ENCODE assay signal across 8 mouse cellular contexts in genomic region chr11:88599332-88600130, GRCm38 (mm10).
DNase-seq lines count a peak whose midpoint lies in the region; ATAC-seq and TF ChIP-seq lines count a peak whose summit lies in the region.

No protein-coding gene starts in this region.

- 21% methylated on average over 17 of the region's 17 CpGs for WGBS in kidney, postnatal 0 days
- 48% methylated on average over 17 of the region's 17 CpGs for WGBS in hindbrain, embryonic 15.5 days
- WGBS in midbrain, embryonic 11.5 days: 81% methylated on average over 17 of the region's 17 CpGs

- TF ChIP-seq RAD21 in CH12.LX (IDR thresholded peaks at IDR 0.05; ENCODE audit: low read depth, low read length): no peak

- DNase-seq in kidney, postnatal 0 days (ENCODE audit: low spot score): no peak
- DNase-seq in kidney, adult 18-20 months: no peak
- peak; percentile 48 for DNase-seq in CH12.LX (ENCODE audit: extremely low read depth)
- no peak for DNase-seq in midbrain, embryonic 11.5 days (ENCODE audit: low spot score, missing footprints)
- no peak for DNase-seq in ovary, postnatal 36 days (ENCODE audit: low spot score)
- DNase-seq in frontal cortex, postnatal 10 days (ENCODE audit: low spot score in 2 of 2): no peak

- dilution Hi-C loops in CH12.LX (cut with MboI; ENCODE audit: extremely low pct_ligation_motif_present, extremely low pct_unique_long_range_greater_than_20kb, low sequenced_read_pairs): no loop called here

- peaks cover 13% of the 10 kb centered on the region for H3K79me2 ChIP-seq in CH12.LX (replicated peaks; ENCODE audit: control insufficient read depth, extremely low read depth, insufficient read depth, poor library complexity, severe bottlenecking)

- peaks cover 35% of the 10 kb centered on the region for H3K4me1 ChIP-seq in kidney, postnatal 0 days (replicated peaks; ENCODE audit: insufficient read depth, low read length)
- peaks cover 38 to 93% of the 10 kb centered on the region in 2 experiments for H3K4me1 ChIP-seq in CH12.LX (ENCODE audit: control insufficient read depth in 1 of 2, insufficient read depth in 2 of 2)
- H3K4me1 ChIP-seq in hindbrain, embryonic 15.5 days (replicated peaks): peaks cover 39% of the 10 kb centered on the region
- peaks cover 30% of the 10 kb centered on the region for H3K4me1 ChIP-seq in midbrain, embryonic 11.5 days (ENCODE audit: control insufficient read depth, insufficient read depth, low read length)

- H3K9ac ChIP-seq in kidney, postnatal 0 days (ENCODE audit: low read depth, low read length): no peak overlapping the region
- H3K9ac ChIP-seq in CH12.LX (ENCODE audit: insufficient read depth, low read depth): no peak overlapping the region; the same call in 1 of the 2 replicates
- H3K9ac ChIP-seq in hindbrain, embryonic 15.5 days: no peak overlapping the region
- no peak overlapping the region for H3K9ac ChIP-seq in midbrain, embryonic 11.5 days (ENCODE audit: low read length)

- ATAC-seq in kidney, postnatal 0 days (replicated peaks; ENCODE audit: low FRiP score, low read depth): no peak
- peak; percentile 64 for ATAC-seq in common myeloid progenitor, adult 5-6 weeks (replicated peaks; ENCODE audit: low read depth, poor library complexity, severe bottlenecking)
- ATAC-seq in hindbrain, embryonic 15.5 days (ENCODE audit: low FRiP score, low read depth): peak; percentile 53; the same call in 1 of the 2 replicates
- ATAC-seq in midbrain, embryonic 11.5 days (ENCODE audit: low FRiP score): no peak

- no peaks in the 10 kb centered on the region for H3K9me3 ChIP-seq in kidney, postnatal 0 days (replicated peaks; ENCODE audit: low read length)
- H3K9me3 ChIP-seq in CH12.LX (replicated peaks; ENCODE audit: low read length): no peaks in the 10 kb centered on the region
- H3K9me3 ChIP-seq in hindbrain, embryonic 15.5 days: no peaks in the 10 kb centered on the region
- no peaks in the 10 kb centered on the region for H3K9me3 ChIP-seq in midbrain, embryonic 11.5 days (ENCODE audit: control insufficient read depth, low read length)

- peak overlapping the region; percentile 63 for H3K27ac ChIP-seq in kidney, postnatal 0 days
- peak overlapping the region; percentile 90 for H3K27ac ChIP-seq in CH12.LX (ENCODE audit: insufficient read depth, low read depth)
- H3K27ac ChIP-seq in hindbrain, embryonic 15.5 days (replicated peaks): peak overlapping the region; percentile 66
- H3K27ac ChIP-seq in midbrain, embryonic 11.5 days (ENCODE audit: low read depth, low read length): peak overlapping the region; percentile 40

- H3K4me3 ChIP-seq in kidney, postnatal 0 days (replicated peaks; ENCODE audit: low read depth, low read length): no peak overlapping the region
- peak overlapping the region in 1 of 3 experiments; percentile 9 for H3K4me3 ChIP-seq in CH12.LX (replicated peaks in 1 of 3; ENCODE audit: low read depth in 2 of 3, low read length in 2 of 3, poor library complexity in 1 of 3)
- no peak overlapping the region for H3K4me3 ChIP-seq in hindbrain, embryonic 15.5 days
- H3K4me3 ChIP-seq in midbrain, embryonic 11.5 days (ENCODE audit: low read depth, low read length): no peak overlapping the region

- peaks cover 12% of the 10 kb centered on the region; the same call in 1 of the 2 replicates for H3K36me3 ChIP-seq in kidney, postnatal 0 days (ENCODE audit: insufficient read depth, low read length)
- peaks cover 14 to 53% of the 10 kb centered on the region in 2 experiments for H3K36me3 ChIP-seq in CH12.LX (replicated peaks in 1 of 2; ENCODE audit: control insufficient read depth in 1 of 2, insufficient read depth in 1 of 2, low read length in 1 of 2)
- H3K36me3 ChIP-seq in hindbrain, embryonic 15.5 days: no peaks in the 10 kb centered on the region
- 0 out of 2 replicates have a peak, but pooled peaks cover 2% of the 10 kb centered on the region for H3K36me3 ChIP-seq in midbrain, embryonic 11.5 days (ENCODE audit: control insufficient read depth, insufficient read depth, low read length)

- TF ChIP-seq EP300 in CH12.LX (IDR thresholded peaks at IDR 0.05; ENCODE audit: low read length): peak; percentile 58; the same call in 1 of the 2 replicates

- in situ Hi-C loops in CH12.LX (cut with MboI; ENCODE audit: low pct_ligation_motif_present, low pct_unique_long_range_greater_than_20kb, low sequenced_read_pairs): no loop called here

- no peaks in the 10 kb centered on the region for H3K27me3 ChIP-seq in kidney, postnatal 0 days (ENCODE audit: insufficient read depth, low read length)
- no peaks in the 10 kb centered on the region for H3K27me3 ChIP-seq in CH12.LX (replicated peaks)
- H3K27me3 ChIP-seq in hindbrain, embryonic 15.5 days: no peaks in the 10 kb centered on the region
- no peaks in the 10 kb centered on the region for H3K27me3 ChIP-seq in midbrain, embryonic 11.5 days (ENCODE audit: control insufficient read depth, insufficient read depth, low read length)

- TF ChIP-seq POLR2A in CH12.LX (IDR thresholded peaks at IDR 0.05; ENCODE audit: low read depth, low read length): no peak

- H3K4me2 ChIP-seq in kidney, postnatal 0 days (ENCODE audit: low read length): peak overlapping the region; percentile 30; the same call in 1 of the 2 replicates
- no peak overlapping the region for H3K4me2 ChIP-seq in CH12.LX (ENCODE audit: insufficient read depth, low read depth, poor library complexity, severe bottlenecking)
- H3K4me2 ChIP-seq in hindbrain, embryonic 15.5 days: peak overlapping the region; percentile 6; the same call in 1 of the 2 replicates
- no peak overlapping the region for H3K4me2 ChIP-seq in midbrain, embryonic 11.5 days

- no peak for TF ChIP-seq CTCF in kidney, postnatal 0 days (IDR thresholded peaks at IDR 0.05; ENCODE audit: low read depth)
- TF ChIP-seq CTCF in CH12.LX (conservative IDR thresholded peaks at IDR 0.05 in 1 of 2, IDR thresholded peaks at IDR 0.05 in 1 of 2; ENCODE audit: low read depth in 2 of 2, low read length in 2 of 2): no peak

TF ChIP-seq in CH12.LX, 34 proteins besides CTCF, POLR2A, EP300 and RAD21:
- TF ChIP-seq POLR2AphosphoS2 (IDR thresholded peaks at IDR 0.05; ENCODE audit: low read depth, low read length): no peak
- TF ChIP-seq TBP (conservative IDR thresholded peaks at IDR 0.05; ENCODE audit: low read depth, low read length): no peak
- 0 out of 2 replicates have a peak, but pooled peaks have one; percentile 11 for TF ChIP-seq ELF1 (IDR thresholded peaks at IDR 0.05; ENCODE audit: low read depth, low read length)
- no peak for TF ChIP-seq USF2 (conservative IDR thresholded peaks at IDR 0.05; ENCODE audit: low read depth, low read length)
- 0 out of 2 replicates have a peak, but pooled peaks have one; percentile 17 for TF ChIP-seq CHD1 (IDR thresholded peaks at IDR 0.05; ENCODE audit: low read depth, low read length)
- TF ChIP-seq KAT2A (IDR thresholded peaks at IDR 0.05; ENCODE audit: insufficient replicate concordance, low read length): no peak
- peak; percentile 43 for TF ChIP-seq BHLHE40 (IDR thresholded peaks at IDR 0.05; ENCODE audit: low read depth, low read length)
- no peak for TF ChIP-seq PAX5 (IDR thresholded peaks at IDR 0.05; ENCODE audit: low read length)
- TF ChIP-seq HCFC1 (IDR thresholded peaks at IDR 0.05; ENCODE audit: low read depth, low read length): no peak
- no peak for TF ChIP-seq SIN3A (IDR thresholded peaks at IDR 0.05; ENCODE audit: low read length)
- no peak for TF ChIP-seq ZNF384 (IDR thresholded peaks at IDR 0.05; ENCODE audit: low read depth, low read length)
- TF ChIP-seq ETS1 (conservative IDR thresholded peaks at IDR 0.05; ENCODE audit: low read depth, low read length): peak; percentile 10; the same call in 1 of the 2 replicates
- TF ChIP-seq IRF4 (IDR thresholded peaks at IDR 0.05; ENCODE audit: low read depth, low read length): 0 out of 2 replicates have a peak, but pooled peaks have one; percentile 38
- no peak for TF ChIP-seq ZMIZ1 (IDR thresholded peaks at IDR 0.05; ENCODE audit: low read depth, low read length)
- TF ChIP-seq ZKSCAN1 (IDR thresholded peaks at IDR 0.05; ENCODE audit: borderline replicate concordance, low read depth, low read length): no peak
- no peak for TF ChIP-seq MAFK (IDR thresholded peaks at IDR 0.05; ENCODE audit: insufficient replicate concordance, low read length)
- no peak for TF ChIP-seq SMC3 (IDR thresholded peaks at IDR 0.05; ENCODE audit: low read depth, low read length)
- TF ChIP-seq JUN (IDR thresholded peaks at IDR 0.05; ENCODE audit: insufficient read depth, low read depth, low read length): 0 out of 2 replicates have a peak, but pooled peaks have one; percentile 30

Comparison
In these comparisons a context has a peak if more than half of its experiments do, and no peak if none do; other contexts are left out.
1. ATAC-seq: peak in common myeloid progenitor, adult 5-6 weeks (single experiment) and hindbrain, embryonic 15.5 days (single experiment); none in kidney, postnatal 0 days (single experiment) and midbrain, embryonic 11.5 days (single experiment).
2. H3K27ac ChIP-seq: peak in every context shown above with its lines; median percentile 90 in CH12.LX; 66 in hindbrain, embryonic 15.5 days; 63 in kidney, postnatal 0 days; 40 in midbrain, embryonic 11.5 days.
3. H3K4me2 ChIP-seq: peak in kidney, postnatal 0 days (single experiment) and hindbrain, embryonic 15.5 days (single experiment); none in CH12.LX (single experiment) and midbrain, embryonic 11.5 days (single experiment).